Mouse (Mus musculus): ENCODE data around the gene Smpd2.

DNA sequence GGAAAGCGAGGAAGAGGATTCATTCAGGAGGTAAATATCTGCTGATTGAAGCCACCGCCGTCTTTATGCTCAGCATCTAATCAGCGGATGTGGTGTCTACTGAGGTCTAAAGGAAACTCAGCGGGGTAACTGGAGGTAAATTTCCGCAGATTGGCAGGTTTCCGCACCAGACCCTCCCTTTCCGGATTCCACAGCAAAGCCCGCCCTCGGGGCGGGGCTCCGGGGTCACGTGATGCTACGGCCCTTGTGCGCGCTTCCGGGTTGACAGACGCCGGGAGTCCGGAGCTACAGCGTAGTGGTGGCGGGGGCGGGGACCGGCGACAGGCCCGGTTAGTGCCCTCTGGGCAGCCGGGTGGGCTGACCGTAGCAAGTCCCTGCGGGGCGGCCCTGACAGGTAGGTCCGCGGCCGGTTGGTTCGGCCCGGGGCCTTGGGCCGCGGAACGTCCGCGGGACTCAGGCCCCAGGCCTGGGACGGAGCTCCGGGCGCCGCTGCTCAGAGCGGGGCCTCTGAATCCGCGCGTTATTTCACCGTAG, 40.0 kb downstream of the Smpd2 start, which contains the start of gene Zbtb24:
- TF ChIP-seq ZKSCAN1 (IDR thresholded peaks at IDR 0.05; ENCODE audit: low read depth, low read length) (no peak), EP300 (IDR thresholded peaks at IDR 0.05; ENCODE audit: low read depth in 1 of 2, low read length in 2 of 2) (no peak), CTCF (IDR thresholded peaks at IDR 0.05 in 2 of 3, conservative IDR thresholded peaks at IDR 0.05 in 1 of 3; ENCODE audit: control insufficient read depth in 1 of 3, insufficient read depth in 1 of 3, low read depth in 2 of 3, low read length in 3 of 3, poor library complexity in 1 of 3, severe bottlenecking in 1 of 3) (no peak), POLR2A (IDR thresholded peaks at IDR 0.05; ENCODE audit: control insufficient read depth in 1 of 2, insufficient read depth in 1 of 2, low read depth in 1 of 2, low read length in 2 of 2, poor library complexity in 1 of 2) (peak; percentile 62 to 85; a peak in 3 of 4 replicates), RCOR1 (IDR thresholded peaks at IDR 0.05; ENCODE audit: low read depth, low read length) (peak; percentile 57; the same call in 1 of the 2 replicates), TAL1 (IDR thresholded peaks at IDR 0.05; ENCODE audit: low read length) (no peak), CHD2 (IDR thresholded peaks at IDR 0.05; ENCODE audit: low read length) (no peak), BHLHE40 (IDR thresholded peaks at IDR 0.05; ENCODE audit: borderline replicate concordance, low read depth, low read length) (no peak), NRF1 (IDR thresholded peaks at IDR 0.05; ENCODE audit: insufficient read depth, low read depth, low read length, poor library complexity, severe bottlenecking) (no peak)
